Mouse (Mus musculus) liver, embryonic 14.5 days (tissue): Measurements from ENCODE around the gene Gtf3c1. TPM values are rescaled to one million over a fixed set of nuclear protein-coding genes. Genes with fewer than 3 reads are reported as not detected.

Experiments
- ATAC-seq: fragments of 200-750 bp; cut with Nextera tagmentation; 2 replicates; pipeline ENCODE4 v1.8.0; 2017; ENCODE audit warnings: moderate number of reproducible peaks, mild to moderate bottlenecking, moderate library complexity; ENCODE audit not compliant: insufficient read depth
- DNase-seq, 3 experiments: peaks; one replicate each; pipeline ENCODE4 v3.0.0-alpha.2; 2012 to 2013; ENCODE audit warnings: low read depth in 3 of 3, low spot score in 3 of 3
- H3K27ac ChIP-seq: fragments of 300-500 bp; sonication (generic); 2 replicates; pipeline ENCODE4 v1.5.1; 2014; ENCODE audit warnings: moderate library complexity, mild to moderate bottlenecking, control low read depth, inconsistent platforms
- H3K27me3 ChIP-seq: fragments of 300-500 bp; sonication (generic); 2 replicates; pipeline ENCODE4 v1.6.1; 2014; ENCODE audit warnings: mild to moderate bottlenecking, low read length, moderate library complexity; ENCODE audit not compliant: control insufficient read depth, insufficient read depth
- H3K36me3 ChIP-seq: fragments of 300-500 bp; sonication (generic); replicated peaks from 2 replicates; pipeline ENCODE4 v1.6.1; 2014; ENCODE audit warnings: low read depth; ENCODE audit not compliant: control insufficient read depth, insufficient read depth
- H3K4me1 ChIP-seq, 2 experiments: fragments of 200-500 bp in 1 of 2; fragments of 300-500 bp in 1 of 2; sonication (generic) in 1 of 2; replicated peaks; 2 replicates each; pipeline ENCODE4 v1.6.1; 2012 to 2014; ENCODE audit warnings: antibody characterized with exemption in 1 of 2, inconsistent platforms in 1 of 2, low read length in 1 of 2; ENCODE audit not compliant: control insufficient read depth in 2 of 2, insufficient read depth in 2 of 2
- H3K4me2 ChIP-seq: fragments of 300-500 bp; sonication (generic); 2 replicates; pipeline ENCODE4 v1.6.1; 2014; ENCODE audit warnings: low read depth, mild to moderate bottlenecking, control low read depth, moderate library complexity
- H3K4me3 ChIP-seq, 2 experiments: fragments of 200-500 bp in 1 of 2; fragments of 300-500 bp in 1 of 2; sonication (generic) in 1 of 2; 2 replicates each; pipeline ENCODE4 v1.5.1; 2012 to 2014; ENCODE audit warnings: low read depth in 2 of 2, low read length in 2 of 2, mild to moderate bottlenecking in 2 of 2, control low read depth in 1 of 2, inconsistent platforms in 1 of 2, moderate library complexity in 1 of 2; ENCODE audit not compliant: insufficient read depth in 1 of 2
- H3K9ac ChIP-seq: fragments of 300-500 bp; sonication (generic); replicated peaks from 2 replicates; pipeline ENCODE4 v1.6.1; 2014; ENCODE audit warnings: mild to moderate bottlenecking, control low read depth, moderate library complexity
- H3K9me3 ChIP-seq: fragments of 300-500 bp; sonication (generic); 2 replicates; pipeline ENCODE4 v1.6.1; 2016; ENCODE audit warnings: low read length, mixed read lengths; ENCODE audit not compliant: control insufficient read depth
- CTCF ChIP-seq: IDR thresholded peaks from 2 replicates; pipeline ENCODE4 v1.5.1; 2016; ENCODE audit warnings: antibody characterized with exemption, low read depth, control low read depth
- EP300 ChIP-seq: IDR thresholded peaks from 2 replicates; pipeline ENCODE4 v1.6.1; 2016; ENCODE audit warnings: antibody characterized with exemption, low read depth
- WGBS: fragments of 180-500 bp; shearing (Covaris S2); extraction: QIAGEN DNeasy Blood & Tissue Kit; methylation state at CpG from one replicate; pipeline ENCODE4 v1.1.7; 2014; ENCODE audit not compliant: insufficient replicate concordance; 5-methylcytosine and 5-hydroxymethylcytosine counted together
- polyA plus RNA-seq, 2 experiments: library from polyadenylated mRNA; depleted of rRNA in 1 of 2; stranded (reverse) in 1 of 2; unstranded in 1 of 2; fragments of >200 nt; fragmentation: Nextera tagmentation in 1 of 2; extraction: Ambion mirVana in 1 of 2; gene quantifications; 2 replicates each; pipeline versions ENCODE4 v1.2.1 to v1.2.3; 2012 to 2014

Gtf3c1 gene
- polyA plus RNA-seq, 2 experiments, result 6.3 to 7.3 TPM

DNA sequence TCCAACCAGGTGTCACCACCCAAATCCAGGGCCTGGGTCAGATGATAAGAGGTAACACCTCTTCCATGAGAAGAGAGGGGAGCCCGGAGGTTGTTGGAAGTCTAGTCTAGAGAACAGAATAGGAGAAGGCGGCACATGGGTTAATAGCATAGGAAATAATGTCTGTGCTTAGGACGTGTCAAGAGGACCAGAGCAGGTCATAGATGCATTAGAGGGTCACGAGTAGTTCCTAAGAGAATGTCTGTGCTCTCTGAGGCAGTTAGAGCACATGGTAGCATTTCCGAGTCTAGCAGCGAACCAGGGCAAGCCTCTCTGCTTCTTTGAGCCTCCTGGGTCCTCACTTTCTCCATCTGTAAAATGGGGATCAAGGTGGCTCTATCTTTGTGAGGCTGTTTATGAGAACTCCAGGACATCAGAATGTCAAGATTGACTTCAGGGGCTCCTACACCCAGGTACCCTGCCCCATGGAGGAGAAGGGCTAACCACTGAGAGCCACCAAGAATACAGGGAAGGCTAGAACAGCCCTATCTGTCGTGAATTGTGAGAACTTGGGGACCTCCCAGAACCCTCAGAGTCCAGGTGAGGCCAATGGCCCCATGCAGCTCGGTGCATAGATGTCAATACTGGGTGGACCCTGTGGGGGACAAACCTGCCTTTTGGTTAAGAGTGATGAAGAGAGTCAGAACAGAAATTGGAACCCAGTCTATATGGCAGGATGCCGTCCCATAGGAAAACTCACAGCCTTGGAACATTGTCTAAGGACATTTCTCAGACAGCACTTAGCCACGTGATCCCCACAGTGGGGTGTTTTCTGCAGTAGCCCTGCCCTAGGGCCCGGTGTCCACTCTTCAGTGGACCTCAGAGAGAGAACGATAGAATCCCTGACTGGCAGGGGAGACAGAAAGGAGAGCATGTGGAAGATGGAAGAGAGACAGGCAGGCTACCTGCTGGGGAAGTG lies 102.9 kb downstream of the Gtf3c1 start:
- H3K9ac ChIP-seq, result no peak overlapping the region
- DNase-seq (no peak), ATAC-seq (no peak)
- no peak overlapping the region for H3K4me3 ChIP-seq
- no peak overlapping the region for H3K27ac ChIP-seq
- H3K9me3 ChIP-seq, result no peaks in the 10 kb centered on the region
- H3K4me1 ChIP-seq, result peaks cover 0 to 5% of the 10 kb centered on the region in 2 experiments; a peak in 1 of 4 replicates
- H3K4me2 ChIP-seq, result no peak overlapping the region
- TF ChIP-seq EP300 (no peak), CTCF (no peak)
- no peaks in the 10 kb centered on the region for H3K27me3 ChIP-seq
- WGBS, result 56% methylated on average over 12 of the region's 12 CpGs
- no peaks in the 10 kb centered on the region for H3K36me3 ChIP-seq

GRCm38 (mm10) chr7:125603185-125603631 lies 104.4 kb downstream of the Gtf3c1 start, which contains the start of gene Il21r:
Il21r (plus strand) TSS chr7:125603429.
- DNase-seq (no peak), ATAC-seq (no peak)
- Histone ChIP-seq H3K9me3 (no peaks in the 10 kb centered on the region), H3K4me1 (peaks cover 0 to 5% of the 10 kb centered on the region in 2 experiments; a peak in 1 of 4 replicates), H3K4me2 (no peak within 1 kb of the TSS), H3K9ac (no peak within 1 kb of the TSS), H3K27ac (no peak within 1 kb of the TSS), H3K36me3 (no peaks in the 10 kb centered on the region), H3K4me3 (no peak within 1 kb of the TSS), H3K27me3 (no peaks in the 10 kb centered on the region)
- 14% methylated on average over 11 of the region's 11 CpGs for WGBS
- TF ChIP-seq EP300 (no peak), CTCF (no peak)

DNA sequence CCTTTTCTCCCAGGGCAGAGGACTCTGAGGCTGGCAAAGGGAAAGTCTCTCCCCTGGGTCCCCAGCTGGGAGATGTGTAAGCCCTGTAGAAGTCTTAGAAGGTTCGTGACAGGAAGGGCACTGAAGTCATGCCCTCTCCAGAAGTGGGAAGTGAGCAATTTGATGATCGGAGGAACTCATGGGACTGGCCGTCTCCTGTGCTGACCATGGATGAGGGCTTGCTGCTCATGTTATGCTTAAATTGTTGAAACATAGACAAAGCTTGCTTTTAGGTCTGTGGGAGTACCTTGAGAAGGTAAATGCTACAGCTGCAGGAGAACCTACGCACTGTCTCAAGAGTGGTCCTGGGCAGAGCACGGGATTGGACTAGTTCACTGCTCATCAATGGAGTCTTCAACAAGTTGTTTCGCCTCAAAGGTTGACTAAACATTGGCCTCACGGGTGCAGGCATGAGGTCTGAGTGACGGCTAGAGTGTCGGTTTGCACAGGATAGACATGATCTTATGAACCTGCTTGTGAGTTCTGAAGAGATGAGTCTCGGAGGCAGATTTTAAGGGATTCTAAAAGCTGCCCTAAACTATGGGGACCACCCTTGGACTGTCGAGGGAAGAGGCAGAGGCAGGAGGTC lies 105.6 kb downstream of the Gtf3c1 start:
- no peak overlapping the region for H3K4me3 ChIP-seq
- ATAC-seq (no peak), DNase-seq (no peak)
- no peak overlapping the region for H3K4me2 ChIP-seq
- H3K27me3 ChIP-seq, result no peaks in the 10 kb centered on the region
- no peaks in the 10 kb centered on the region for H3K36me3 ChIP-seq
- H3K9ac ChIP-seq, result no peak overlapping the region
- 44% methylated on average over 11 of the region's 11 CpGs for WGBS
- no peaks in the 10 kb centered on the region for H3K9me3 ChIP-seq
- peaks cover 0 to 5% of the 10 kb centered on the region in 2 experiments; a peak in 1 of 4 replicates for H3K4me1 ChIP-seq
- no peak overlapping the region for H3K27ac ChIP-seq
- no peak for TF ChIP-seq CTCF
- no peak for TF ChIP-seq EP300

DNA sequence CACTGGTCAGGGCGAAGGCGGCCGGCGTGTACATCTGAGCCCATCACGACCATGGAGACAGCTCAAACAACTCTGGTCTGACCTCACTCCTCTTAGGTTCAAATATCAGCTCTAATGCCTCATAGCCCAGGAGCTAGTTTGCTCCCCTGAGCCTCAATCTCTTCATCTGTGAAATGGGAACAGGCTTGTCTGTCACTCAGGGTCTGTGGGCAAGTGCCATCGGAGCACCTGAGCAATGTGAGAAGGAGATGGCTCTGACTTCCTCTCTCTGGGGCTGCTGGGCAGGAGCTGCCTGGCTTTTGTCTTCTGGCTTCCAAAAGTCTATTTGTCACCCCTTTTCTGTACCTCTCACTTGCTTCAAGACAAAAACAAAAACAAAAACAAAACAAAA lies 106.3 kb downstream of the Gtf3c1 start:
- Histone ChIP-seq H3K9ac (no peak overlapping the region), H3K27ac (no peak overlapping the region), H3K36me3 (no peaks in the 10 kb centered on the region), H3K9me3 (no peaks in the 10 kb centered on the region), H3K4me2 (no peak overlapping the region), H3K27me3 (no peaks in the 10 kb centered on the region), H3K4me1 (peaks cover 0 to 5% of the 10 kb centered on the region in 2 experiments; a peak in 1 of 4 replicates), H3K4me3 (no peak overlapping the region)
- no peak for ATAC-seq
- no peak for DNase-seq
- TF ChIP-seq CTCF (no peak), EP300 (no peak)
- 62% methylated on average over 6 of the region's 6 CpGs for WGBS

DNA sequence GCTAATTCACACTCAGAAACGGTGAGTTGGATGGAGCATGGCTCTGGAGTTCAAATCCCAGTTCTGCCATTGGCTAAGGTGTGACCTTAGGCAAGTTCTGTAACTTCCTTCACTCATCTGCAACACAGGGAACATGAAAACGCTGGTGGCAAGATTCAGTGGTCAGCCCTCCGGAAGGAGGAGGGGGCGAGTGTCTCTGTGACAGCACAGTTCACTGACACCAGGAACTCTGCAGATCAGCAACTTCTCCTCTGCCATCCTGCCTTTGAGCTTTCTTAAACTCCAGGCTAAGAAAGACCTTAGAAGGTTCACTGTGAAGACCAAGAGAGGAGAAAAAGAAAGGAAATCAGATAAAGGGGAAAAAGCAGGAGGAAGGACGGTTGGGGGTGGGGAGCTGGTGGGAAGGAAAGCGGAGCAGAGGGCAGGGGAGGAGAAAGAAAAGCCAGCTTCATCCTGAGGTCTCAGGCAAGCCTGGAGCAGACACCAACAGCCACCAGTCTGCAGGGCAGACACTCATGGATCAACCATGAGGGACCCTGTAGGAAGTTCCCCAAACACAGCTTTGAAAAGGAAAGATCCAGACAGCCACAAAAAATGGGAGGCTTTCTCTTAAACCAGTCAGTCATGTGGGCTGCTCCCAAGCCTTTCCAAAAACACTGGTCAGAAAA lies 106.8 kb downstream of the Gtf3c1 start:
- H3K9ac ChIP-seq, result no peak overlapping the region
- peaks cover 0 to 7% of the 10 kb centered on the region in 2 experiments; a peak in 1 of 4 replicates for H3K4me1 ChIP-seq
- H3K4me2 ChIP-seq, result no peak overlapping the region
- no peaks in the 10 kb centered on the region for H3K9me3 ChIP-seq
- no peak overlapping the region for H3K4me3 ChIP-seq
- WGBS, result 6% methylated on average over 6 of the region's 6 CpGs
- H3K27ac ChIP-seq, result no peak overlapping the region
- H3K36me3 ChIP-seq, result no peaks in the 10 kb centered on the region
- DNase-seq, result no peak
- no peak for ATAC-seq
- no peaks in the 10 kb centered on the region for H3K27me3 ChIP-seq
- TF ChIP-seq EP300 (no peak), CTCF (no peak)
